In genomic region chr19:59691541-59692096, GRCm38 (mm10) we compare ENCODE assay signal across 24 mouse cellular contexts.
DNase-seq lines count a peak whose midpoint lies in the region; ATAC-seq and TF ChIP-seq lines count a peak whose summit lies in the region.
"Had no signal": no experiment of that assay in that cellular context is flagged by ENCODE, and none has a peak within 500 bp of the region (broad histone marks: within the 10 kb centered on the region; RNA-seq: fewer than 3 reads in every experiment).

No protein-coding gene starts in this region.

- H3K4me3 ChIP-seq in neural tube, embryonic 15.5 days (replicated peaks), result no peak overlapping the region
- peak overlapping the region; percentile 21 for H3K4me3 ChIP-seq in limb, embryonic 10.5 days
- H3K4me3 ChIP-seq in lung, postnatal 0 days (ENCODE audit: low read depth, low read length), result no peak overlapping the region
- H3K4me3 ChIP-seq: embryonic facial prominence, embryonic 15.5 days; heart, adult 2 months; heart, embryonic 15.5 days; hindbrain, embryonic 15.5 days; layer of hippocampus, adult 2 months; limb, embryonic 13.5 days; liver, embryonic 13.5 days; midbrain, embryonic 13.5 days; stomach, embryonic 15.5 days had no signal

- TF ChIP-seq EP300 in lung, postnatal 0 days (IDR thresholded peaks at IDR 0.05), result no peak

- H3K27ac ChIP-seq in neural tube, embryonic 15.5 days (replicated peaks), result no peak overlapping the region
- no peak overlapping the region; the same call in 1 of the 2 replicates for H3K27ac ChIP-seq in limb, embryonic 10.5 days
- H3K27ac ChIP-seq in lung, postnatal 0 days (ENCODE audit: low read length), result no peak overlapping the region
- H3K27ac ChIP-seq: embryonic facial prominence, embryonic 15.5 days; heart, adult 2 months; heart, embryonic 15.5 days; hindbrain, embryonic 15.5 days; layer of hippocampus, adult 2 months; limb, embryonic 13.5 days; liver, embryonic 13.5 days; macrophage; midbrain, embryonic 13.5 days; stomach, embryonic 15.5 days had no signal

- H3K9me3 ChIP-seq in neural tube, embryonic 15.5 days (replicated peaks), result no peaks in the 10 kb centered on the region
- H3K9me3 ChIP-seq in limb, embryonic 10.5 days (replicated peaks), result no peaks in the 10 kb centered on the region
- H3K9me3 ChIP-seq in lung, postnatal 0 days (ENCODE audit: low read length), result no peaks in the 10 kb centered on the region
- H3K9me3 ChIP-seq: embryonic facial prominence, embryonic 15.5 days; heart, embryonic 15.5 days; hindbrain, embryonic 15.5 days; limb, embryonic 13.5 days; liver, embryonic 13.5 days; midbrain, embryonic 13.5 days; stomach, embryonic 15.5 days had no signal

- no peaks in the 10 kb centered on the region for H3K27me3 ChIP-seq in neural tube, embryonic 15.5 days (replicated peaks)
- peaks cover 76% of the 10 kb centered on the region for H3K27me3 ChIP-seq in limb, embryonic 10.5 days (ENCODE audit: low read depth, poor library complexity, severe bottlenecking)
- no peaks in the 10 kb centered on the region for H3K27me3 ChIP-seq in lung, postnatal 0 days (replicated peaks; ENCODE audit: insufficient read depth, low read length)
- H3K27me3 ChIP-seq: embryonic facial prominence, embryonic 15.5 days; heart, embryonic 15.5 days; hindbrain, embryonic 15.5 days; liver, embryonic 13.5 days; midbrain, embryonic 13.5 days; stomach, embryonic 15.5 days had no signal

- H3K4me1 ChIP-seq in neural tube, embryonic 15.5 days, result 0 out of 2 replicates have a peak, but pooled peaks cover 3% of the 10 kb centered on the region
- H3K4me1 ChIP-seq in limb, embryonic 10.5 days, result peaks cover 43% of the 10 kb centered on the region
- H3K4me1 ChIP-seq in lung, postnatal 0 days (ENCODE audit: insufficient read depth, low read depth, low read length), result no peaks in the 10 kb centered on the region
- H3K4me1 ChIP-seq: embryonic facial prominence, embryonic 15.5 days; heart, embryonic 15.5 days; hindbrain, embryonic 15.5 days; liver, embryonic 13.5 days; midbrain, embryonic 13.5 days; stomach, embryonic 15.5 days had no signal

- H3K9ac ChIP-seq in neural tube, embryonic 15.5 days (replicated peaks), result no peak overlapping the region
- no peak overlapping the region for H3K9ac ChIP-seq in lung, postnatal 0 days (replicated peaks; ENCODE audit: low read depth)
- H3K9ac ChIP-seq: embryonic facial prominence, embryonic 15.5 days; heart, embryonic 15.5 days; hindbrain, embryonic 15.5 days; limb, embryonic 13.5 days; liver, embryonic 13.5 days; lung, embryonic 14.5 days; midbrain, embryonic 13.5 days; stomach, embryonic 15.5 days had no signal

- H3K36me3 ChIP-seq in neural tube, embryonic 15.5 days, result no peaks in the 10 kb centered on the region
- no peaks in the 10 kb centered on the region for H3K36me3 ChIP-seq in limb, embryonic 10.5 days
- no peaks in the 10 kb centered on the region for H3K36me3 ChIP-seq in lung, postnatal 0 days (ENCODE audit: insufficient read depth, low read length)
- H3K36me3 ChIP-seq: embryonic facial prominence, embryonic 15.5 days; heart, embryonic 15.5 days; hindbrain, embryonic 15.5 days; limb, embryonic 13.5 days; liver, embryonic 13.5 days; midbrain, embryonic 13.5 days; stomach, embryonic 15.5 days had no signal

- DNase-seq in neural tube, embryonic 10.5 days (ENCODE audit: extremely low spot score, low spot score), result peak; percentile 23
- peak; percentile 64 for DNase-seq in embryo, embryonic 10.5 days (ENCODE audit: low spot score)
- DNase-seq in limb, embryonic 10.5 days (ENCODE audit: low spot score), result peak; percentile 74
- no peak for DNase-seq in left cerebral cortex, adult 11 months (ENCODE audit: low spot score)
- no peak for DNase-seq in lung, postnatal 0 days (ENCODE audit: low spot score)
- DNase-seq: cerebellum, adult 8-10 months; heart, adult 2 months; heart, postnatal 4 days; kidney, postnatal 10 days; liver, embryonic 13.5 days; lung, embryonic 14.5 days; right cerebral cortex, postnatal 14 days; thymus, adult 18-20 months had no signal

- H3K4me2 ChIP-seq in neural tube, embryonic 15.5 days, result no peak overlapping the region
- H3K4me2 ChIP-seq in lung, postnatal 0 days (replicated peaks; ENCODE audit: low read depth, low read length), result no peak overlapping the region
- H3K4me2 ChIP-seq: embryonic facial prominence, embryonic 15.5 days; heart, embryonic 15.5 days; hindbrain, embryonic 15.5 days; limb, embryonic 13.5 days; liver, embryonic 13.5 days; lung, embryonic 14.5 days; midbrain, embryonic 13.5 days; stomach, embryonic 15.5 days had no signal

- TF ChIP-seq CTCF in lung, postnatal 0 days (IDR thresholded peaks at IDR 0.05), result no peak

- 33% methylated on average over 15 of the region's 15 CpGs for WGBS in neural tube, embryonic 15.5 days
- WGBS in limb, embryonic 10.5 days, result 19% methylated on average over 15 of the region's 15 CpGs
- 77% methylated on average over 15 of the region's 15 CpGs for WGBS in lung, postnatal 0 days

- no peak for ATAC-seq in neural tube, embryonic 15.5 days (ENCODE audit: low FRiP score)
- ATAC-seq in lung, postnatal 0 days, result no peak
- ATAC-seq in megakaryocyte progenitor cell, adult 5-6 weeks (replicated peaks; ENCODE audit: poor library complexity), result no peak
- ATAC-seq: intestine, postnatal 0 days; midbrain, embryonic 13.5 days had no signal

Comparison
In these comparisons a context has a peak if more than half of its experiments do, and no peak if none do; other contexts are left out.
1. DNase-seq: peak in neural tube, embryonic 10.5 days (single experiment), embryo, embryonic 10.5 days (single experiment) and limb, embryonic 10.5 days (single experiment); none in left cerebral cortex, adult 11 months (single experiment) and lung, postnatal 0 days (single experiment).